Mouse (Mus musculus): ENCODE measurements around the gene Plcl2.

Gene Plcl2

GRCm38 (mm10) chr17:50509251-50510104, at the start of gene Plcl2:
TSS of gene Plcl2 (plus strand) at chr17:50509403.
- DNase-seq (ENCODE audit: low spot score in 2 of 2), result peak in 1 of 2 experiments; percentile 60

DNA sequence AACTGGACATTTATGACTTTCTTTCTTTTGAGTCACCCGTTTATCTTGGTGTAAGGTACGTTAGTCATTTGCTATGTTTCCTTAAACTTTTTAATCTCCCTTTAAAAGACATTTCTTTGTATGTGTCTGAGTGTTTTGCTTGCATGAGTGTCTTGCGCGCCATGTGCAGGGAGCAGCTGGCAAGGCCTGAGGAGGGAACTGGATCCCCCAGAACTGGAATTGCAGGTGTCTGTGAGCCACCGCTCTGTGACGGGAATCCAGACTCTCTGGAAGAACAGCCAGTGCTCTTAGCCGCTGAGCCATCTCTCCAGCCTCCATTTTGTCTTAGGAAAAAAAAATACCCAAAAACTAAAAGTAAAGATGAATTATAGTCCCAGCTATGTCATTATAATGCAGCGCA, 48.9 kb upstream of the Plcl2 start:
- no peak for DNase-seq (ENCODE audit: low spot score in 2 of 2)

- no peak for DNase-seq (ENCODE audit: low spot score in 2 of 2)
Observed at GRCm38 (mm10) chr17:50467438-50467837, 41.8 kb upstream of the Plcl2 start.

- DNase-seq (ENCODE audit: low spot score in 2 of 2), result no peak
Observed at GRCm38 (mm10) chr17:50469126-50469525, 40.1 kb upstream of the Plcl2 start.

- peak in 1 of 2 experiments; percentile 12 for DNase-seq (ENCODE audit: low spot score in 2 of 2)
Observed at GRCm38 (mm10) chr17:50469543-50470431, 39.4 kb upstream of the Plcl2 start.

GRCm38 (mm10) chr17:50470432-50471078, 38.6 kb upstream of the Plcl2 start:
- DNase-seq (ENCODE audit: low spot score in 2 of 2), result no peak

DNA sequence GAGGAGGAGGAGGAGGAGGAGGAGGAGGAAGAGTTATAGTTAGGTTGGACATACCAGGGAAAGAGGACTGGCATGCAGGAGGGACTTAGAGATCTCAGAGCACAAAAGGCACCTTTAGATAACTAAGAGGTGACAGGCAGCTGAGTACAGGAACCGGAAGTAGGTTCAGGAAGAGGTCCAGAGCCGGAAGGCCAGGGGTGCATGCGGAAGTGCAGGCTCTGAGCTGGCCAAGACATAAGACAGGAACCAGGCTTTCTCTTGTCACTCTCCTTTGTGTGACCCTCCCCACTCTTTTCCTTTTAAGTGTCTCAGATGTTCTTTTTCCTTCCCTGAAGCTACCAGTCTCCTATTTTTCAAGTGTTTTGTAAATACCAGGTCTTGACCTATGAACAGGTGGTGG, 38.0 kb upstream of the Plcl2 start:
- no peak for DNase-seq (ENCODE audit: low spot score in 2 of 2)

DNA sequence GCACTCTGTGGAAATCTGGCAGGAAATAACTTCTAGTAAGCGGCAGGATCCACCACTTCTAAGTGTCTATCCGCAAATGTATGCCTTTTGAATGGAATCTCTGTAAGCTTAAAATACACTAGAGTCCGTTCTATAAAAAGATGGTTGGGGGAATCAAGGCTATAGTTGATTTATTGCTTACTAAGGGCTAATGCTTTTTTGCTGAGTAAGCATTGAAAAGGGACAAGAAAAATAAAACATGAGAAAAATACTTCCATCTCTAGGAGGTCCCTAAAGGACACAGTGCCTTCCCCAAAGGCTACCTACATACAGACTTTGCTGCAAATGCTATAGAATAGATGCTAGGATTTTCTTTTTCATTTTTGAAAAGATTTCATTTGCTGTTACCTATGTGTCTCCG, 31.9 kb upstream of the Plcl2 start:
- DNase-seq (ENCODE audit: low spot score in 2 of 2), result no peak

GRCm38 (mm10) chr17:50480867-50481266, 28.3 kb upstream of the Plcl2 start:
- no peak for DNase-seq (ENCODE audit: low spot score in 2 of 2)

DNA sequence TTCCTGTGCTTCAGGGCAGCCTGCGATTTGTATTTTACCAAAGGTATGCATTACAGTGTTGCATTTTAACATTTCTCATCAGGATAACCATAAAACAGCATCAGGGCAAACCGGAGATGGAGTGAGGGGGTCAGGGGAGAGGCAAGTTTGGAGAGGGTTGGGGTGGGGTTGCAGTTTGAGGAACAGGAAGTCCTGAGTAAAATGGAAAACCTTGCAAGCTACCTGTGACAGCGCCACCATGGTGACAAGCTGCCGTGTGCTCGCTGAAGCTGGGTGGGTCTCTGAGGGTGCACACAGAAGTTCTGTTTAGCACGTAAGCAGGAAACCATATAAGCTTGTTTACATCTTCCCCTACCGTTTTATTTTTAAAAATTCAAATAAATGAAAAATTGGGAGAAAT, 25.5 kb upstream of the Plcl2 start:
- no peak for DNase-seq (ENCODE audit: low spot score in 2 of 2)

DNA sequence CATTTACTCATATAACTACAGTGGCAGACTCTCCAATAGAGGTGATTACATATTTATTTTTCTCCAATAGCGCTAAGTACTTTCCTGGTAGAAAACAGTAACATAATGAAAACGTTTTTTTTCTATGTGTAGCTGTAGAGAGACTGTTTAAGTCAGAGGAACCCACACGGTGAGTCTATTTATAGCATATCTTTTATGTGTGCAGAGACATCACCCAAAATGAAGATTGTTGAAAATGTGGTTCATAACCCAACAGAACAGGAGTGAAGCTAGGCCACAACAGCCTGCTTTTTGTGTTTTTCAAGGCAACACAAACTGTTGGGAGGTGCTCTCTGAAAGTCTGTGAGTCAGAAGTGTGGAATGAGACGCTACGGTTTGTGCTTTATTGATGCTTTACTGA, 24.2 kb upstream of the Plcl2 start:
- no peak for DNase-seq (ENCODE audit: low spot score in 2 of 2)

- DNase-seq (ENCODE audit: low spot score in 2 of 2), result no peak
Observed at GRCm38 (mm10) chr17:50487058-50487618, 22.1 kb upstream of the Plcl2 start.

GRCm38 (mm10) chr17:50487670-50488069, 21.5 kb upstream of the Plcl2 start:
- no peak for DNase-seq (ENCODE audit: low spot score in 2 of 2)

GRCm38 (mm10) chr17:50488406-50488805, 20.8 kb upstream of the Plcl2 start:
- no peak for DNase-seq (ENCODE audit: low spot score in 2 of 2)

DNA sequence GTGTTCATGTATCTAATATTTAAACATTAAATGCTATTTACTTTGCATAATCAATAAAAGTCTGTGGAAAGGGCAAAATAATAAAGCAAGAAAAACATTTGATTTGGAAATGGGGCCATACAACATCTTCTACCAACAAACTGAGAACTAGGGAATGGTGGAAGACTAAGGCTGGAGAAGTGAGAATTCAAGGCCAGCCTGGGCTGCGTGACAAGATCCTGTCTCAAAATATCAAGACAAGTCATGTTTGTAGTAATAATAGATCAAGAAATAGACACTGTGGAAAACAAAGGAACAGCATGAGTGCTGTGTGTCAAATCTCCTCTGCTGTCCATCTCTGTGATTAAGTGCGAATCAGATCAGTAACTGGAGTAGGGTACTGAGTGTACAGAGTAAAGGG, 20.3 kb upstream of the Plcl2 start:
- DNase-seq (ENCODE audit: low spot score in 2 of 2), result no peak

DNA sequence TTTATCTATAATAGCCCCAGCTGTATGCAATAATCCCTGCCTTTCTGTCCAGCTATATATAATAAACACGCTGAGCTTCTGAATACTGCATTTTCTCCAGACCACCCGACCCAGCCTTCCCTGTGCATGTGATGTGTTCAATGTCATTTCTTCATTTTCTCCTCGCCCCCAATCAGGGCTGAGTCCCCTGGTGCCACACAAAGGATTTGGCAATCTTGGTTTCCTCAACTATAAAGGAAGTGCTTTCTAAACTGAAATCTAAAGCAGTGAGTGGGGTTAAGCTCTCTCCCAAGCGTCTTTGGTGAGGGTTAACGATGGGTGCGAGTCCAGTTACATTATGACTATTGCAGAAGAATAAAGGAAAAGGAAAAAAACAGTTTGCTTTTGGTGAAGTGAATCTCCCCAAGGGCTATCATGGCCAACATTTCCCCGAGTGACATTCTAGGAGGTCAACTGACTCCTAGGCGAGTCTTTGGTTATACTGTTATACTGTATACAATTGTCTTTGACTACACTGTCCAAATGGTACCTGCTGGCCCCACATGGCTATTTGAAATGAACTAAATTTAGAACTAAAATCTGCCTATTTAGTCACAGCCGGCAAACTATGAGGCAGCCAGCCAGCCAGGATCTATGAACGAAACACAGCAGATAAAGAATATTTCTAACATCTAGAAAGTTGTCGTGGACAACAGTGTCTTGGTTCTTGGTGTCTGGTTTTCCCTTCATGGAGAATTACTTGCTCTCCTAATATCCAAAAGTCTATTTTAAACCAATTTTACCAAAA, 18.4 kb upstream of the Plcl2 start:
- no peak for DNase-seq (ENCODE audit: low spot score in 2 of 2)

GRCm38 (mm10) chr17:50491496-50491895, 17.7 kb upstream of the Plcl2 start:
- no peak for DNase-seq (ENCODE audit: low spot score in 2 of 2)

GRCm38 (mm10) chr17:50495216-50495889, 13.8 kb upstream of the Plcl2 start:
- DNase-seq (ENCODE audit: low spot score in 2 of 2), result no peak

GRCm38 (mm10) chr17:50498062-50498697, 11.0 kb upstream of the Plcl2 start:
- DNase-seq (ENCODE audit: low spot score in 2 of 2), result no peak
